Mouse (Mus musculus) urinary bladder, postnatal 10 days (tissue): ENCODE data around the gene Ccl26.

Experiments used
- DNase-seq: peaks from one replicate; pipeline ENCODE4 v3.0.0; 2022; ENCODE audit warnings: low spot score

Ccl26 gene

DNA sequence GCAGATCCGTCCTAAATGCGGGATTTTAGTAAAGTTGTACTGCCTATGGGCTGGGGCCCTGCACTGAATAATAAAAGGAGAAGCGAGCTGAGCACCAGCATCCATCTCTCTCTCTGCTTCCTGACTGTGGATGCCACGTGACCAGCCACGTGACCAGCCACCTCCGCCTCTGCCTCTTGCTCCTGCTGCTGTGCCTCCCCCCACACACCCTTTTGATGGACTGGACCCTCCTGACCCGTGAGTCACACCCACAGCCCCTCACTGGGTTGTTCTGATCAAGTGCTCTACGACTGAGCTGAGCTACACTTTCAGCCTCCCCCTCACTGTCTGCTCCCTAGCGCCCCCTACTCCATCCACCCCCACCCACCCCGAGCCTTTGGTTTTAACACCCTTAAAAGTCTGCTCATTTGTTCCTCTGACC is 25.6 kb downstream of the Ccl26 start:
- no peak for DNase-seq

DNA sequence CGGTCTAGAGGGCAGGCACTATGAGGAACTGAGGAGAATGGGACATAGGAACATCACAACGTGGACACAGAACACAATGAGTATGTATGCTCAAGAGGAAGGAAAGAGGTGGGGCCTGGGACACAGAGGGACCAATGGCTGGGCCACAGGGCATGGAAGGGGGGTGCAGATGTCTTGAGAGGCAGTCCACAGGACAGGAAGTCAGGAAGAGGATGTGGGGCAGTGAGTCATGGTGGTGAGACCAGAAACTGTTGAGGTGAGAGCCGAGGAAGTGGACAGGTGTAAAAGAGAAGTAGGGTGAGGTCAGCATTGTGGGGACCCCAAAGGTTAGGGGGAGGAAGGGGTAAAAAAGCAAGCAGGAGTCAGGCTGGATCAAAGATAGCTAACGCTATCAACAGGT is 26.0 kb downstream of the Ccl26 start:
- DNase-seq: no peak

DNA sequence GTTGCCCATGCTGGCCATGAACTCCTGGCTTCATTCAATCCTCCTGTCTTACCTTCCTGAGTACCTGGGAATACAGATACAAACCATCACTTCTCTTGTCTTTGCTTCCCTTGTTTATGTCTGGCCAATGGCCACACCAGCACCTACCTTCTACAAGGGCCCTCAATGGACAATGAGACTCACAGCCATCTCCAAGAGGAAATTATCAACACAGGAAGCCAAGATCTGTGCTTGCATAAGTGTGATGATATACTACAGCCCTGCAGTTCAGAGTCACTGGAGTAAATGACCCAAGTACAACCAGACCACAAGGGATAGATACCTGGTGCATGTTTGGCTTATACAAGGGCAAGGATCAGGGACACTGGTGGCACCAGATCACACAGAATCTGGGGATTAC is 27.5 kb downstream of the Ccl26 start:
- DNase-seq: no peak

DNA sequence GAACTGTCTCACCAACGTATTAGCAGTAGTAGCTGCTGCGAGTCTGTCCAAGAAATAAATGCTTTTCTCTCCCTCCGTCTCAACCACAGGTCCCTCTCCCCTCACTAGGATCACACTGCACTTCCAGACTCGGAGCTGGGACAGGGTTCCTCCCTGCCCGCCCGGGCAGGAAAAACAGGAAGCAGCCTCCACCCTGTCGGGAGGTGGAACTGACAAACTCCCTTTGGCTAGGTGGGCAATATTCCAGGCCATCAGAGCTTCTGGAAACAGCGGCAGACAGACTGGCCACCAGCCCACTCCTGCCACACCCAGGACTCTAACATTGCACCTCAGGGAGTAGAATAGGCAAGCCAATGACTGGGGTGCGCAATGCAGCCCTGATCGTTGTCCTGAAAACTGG is 29.9 kb downstream of the Ccl26 start:
- DNase-seq: no peak

DNA sequence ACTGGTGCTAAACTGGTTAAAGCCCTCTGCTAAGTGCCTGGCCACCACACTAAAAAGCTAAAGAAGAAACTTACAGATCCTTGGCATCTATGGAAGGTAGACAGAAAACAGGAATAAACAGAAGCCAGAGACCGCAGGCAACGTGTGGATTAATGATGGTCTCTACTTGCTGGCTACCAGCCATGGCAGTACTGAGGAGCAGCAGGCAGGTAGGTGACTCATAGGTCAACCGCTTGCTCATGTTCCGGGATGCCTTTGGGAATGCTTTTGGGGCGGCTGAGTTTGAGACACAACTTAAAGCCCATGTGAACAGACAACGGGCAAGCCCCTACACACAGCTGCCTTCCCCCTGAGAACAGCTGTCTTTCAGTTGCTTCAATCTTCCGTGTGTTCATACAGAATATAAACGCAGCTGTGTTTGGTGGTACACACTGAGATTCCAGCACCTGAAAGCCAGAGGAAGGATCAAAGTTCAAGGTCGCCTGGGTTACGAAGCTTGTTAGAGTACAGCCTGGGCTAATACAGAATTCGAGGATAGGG is 32.0 kb downstream of the Ccl26 start:
- no peak for DNase-seq

DNA sequence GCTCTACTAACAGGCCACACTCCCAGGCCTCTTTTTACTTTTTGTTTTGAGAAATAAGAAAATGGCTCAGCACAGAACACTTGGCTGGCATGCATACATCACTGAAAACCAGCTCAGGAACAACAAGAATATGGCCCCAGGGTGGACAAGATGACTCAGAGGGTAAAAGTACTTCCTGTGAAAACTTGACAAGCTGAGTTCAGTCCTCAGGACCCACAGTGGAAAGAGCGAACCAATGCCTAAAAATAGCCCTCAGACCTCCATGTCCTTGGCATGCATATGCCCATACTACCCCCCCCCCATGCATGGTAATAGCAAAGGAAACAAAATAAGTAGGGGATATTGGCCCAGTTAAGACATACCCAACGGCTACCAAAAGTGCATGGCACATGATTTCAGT is 33.4 kb downstream of the Ccl26 start:
- no peak for DNase-seq

DNA sequence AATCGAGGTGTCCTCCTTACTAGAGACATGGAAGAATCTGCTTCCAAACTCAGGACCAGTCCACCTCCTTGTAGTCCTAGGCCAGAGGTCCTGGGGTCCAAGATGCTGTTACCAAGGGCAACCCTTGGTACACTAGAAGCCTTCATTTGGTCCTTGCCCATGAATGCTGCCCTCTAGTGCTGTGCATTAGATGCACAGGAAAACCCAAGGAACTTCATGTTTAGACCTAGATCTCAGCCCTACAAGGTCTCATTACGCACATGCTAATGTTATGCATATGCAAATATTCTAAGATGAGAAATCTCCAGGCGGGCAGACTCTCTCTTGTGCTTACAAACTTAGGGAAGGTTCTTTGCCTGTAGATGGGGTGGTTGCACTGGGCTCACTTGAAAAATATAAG is 34.1 kb downstream of the Ccl26 start:
- DNase-seq: no peak

DNA sequence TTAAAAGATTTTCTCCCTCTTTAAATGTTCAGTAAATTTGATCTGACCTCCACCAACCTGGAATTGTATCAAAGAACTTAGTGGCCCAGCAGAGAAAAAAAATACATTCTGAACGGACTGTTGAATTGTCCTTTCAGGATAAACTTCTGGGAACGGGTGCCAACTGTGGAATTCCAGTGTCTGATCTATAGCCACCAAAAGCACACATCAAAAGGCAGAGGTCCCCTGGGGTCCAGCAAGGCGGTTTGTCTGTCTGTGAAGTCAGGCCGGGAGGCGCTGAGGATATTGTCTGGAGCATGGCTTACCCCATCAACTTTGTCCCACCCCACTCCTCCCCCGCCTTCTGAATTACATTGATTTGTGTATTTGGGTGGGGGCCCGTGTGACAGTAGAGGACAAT is 35.4 kb downstream of the Ccl26 start:
- no peak for DNase-seq

DNA sequence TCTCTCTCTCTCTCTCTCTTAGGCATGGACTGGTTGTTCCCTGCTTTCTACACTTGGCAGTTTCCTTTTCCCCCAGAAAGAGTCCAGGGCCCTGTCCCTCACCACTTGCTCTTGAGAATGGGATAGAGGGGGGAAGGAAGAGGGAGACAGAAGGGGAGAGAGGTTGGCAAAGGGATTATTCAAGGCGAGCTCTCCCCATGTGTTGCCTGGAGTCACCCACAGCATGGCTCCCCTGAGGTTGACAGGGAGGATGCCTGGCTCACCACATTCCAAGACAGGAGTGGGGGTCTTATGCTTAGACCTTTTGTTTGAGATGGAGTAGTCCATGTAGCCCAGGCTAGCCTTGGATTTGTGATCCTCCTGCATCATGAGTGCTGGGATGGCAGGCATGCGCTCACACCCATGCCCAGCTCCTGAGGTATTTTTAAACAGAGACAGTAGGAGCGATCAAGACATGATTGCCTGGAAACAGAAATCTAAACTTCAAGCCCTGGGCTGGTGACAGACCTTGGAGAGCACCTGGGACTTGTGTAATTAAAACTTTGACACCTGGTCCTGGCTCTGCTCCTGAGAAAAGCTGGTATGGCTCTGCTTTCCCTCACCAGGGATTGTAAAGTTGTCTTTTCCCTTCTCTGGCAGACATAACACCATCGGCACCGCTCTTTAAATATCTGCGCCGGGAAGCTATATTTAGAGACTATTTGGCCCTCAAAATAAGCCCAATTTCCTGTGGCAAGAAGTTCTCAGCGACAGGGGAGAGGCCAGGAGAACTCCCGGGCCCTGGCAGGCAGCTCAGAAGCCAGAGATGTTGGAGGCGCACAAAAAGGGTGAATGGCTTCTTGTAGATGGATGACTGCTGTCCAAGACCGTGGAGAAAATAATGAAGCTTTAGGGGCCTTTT is 38.5 kb downstream of the Ccl26 start:
- DNase-seq: no peak

DNA sequence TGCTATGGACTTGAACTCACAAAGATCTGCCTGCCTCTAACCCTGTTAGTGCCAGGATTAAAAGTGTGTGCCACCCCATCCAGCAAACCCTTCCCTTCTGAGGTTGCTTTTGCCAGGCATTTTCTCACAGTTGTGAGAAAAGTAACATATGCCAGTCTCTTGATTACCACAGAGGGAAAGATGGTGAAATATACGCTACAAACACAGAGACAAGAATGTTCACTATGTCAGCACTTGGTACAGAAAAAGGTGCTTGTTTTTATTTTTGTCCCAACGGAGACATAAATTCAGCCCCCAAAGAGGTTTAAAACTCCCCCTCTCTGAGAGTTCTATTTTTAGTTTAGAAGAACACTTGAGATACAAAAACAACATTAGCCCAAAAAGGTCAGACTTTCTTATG is 39.3 kb downstream of the Ccl26 start:
- DNase-seq: no peak

DNA sequence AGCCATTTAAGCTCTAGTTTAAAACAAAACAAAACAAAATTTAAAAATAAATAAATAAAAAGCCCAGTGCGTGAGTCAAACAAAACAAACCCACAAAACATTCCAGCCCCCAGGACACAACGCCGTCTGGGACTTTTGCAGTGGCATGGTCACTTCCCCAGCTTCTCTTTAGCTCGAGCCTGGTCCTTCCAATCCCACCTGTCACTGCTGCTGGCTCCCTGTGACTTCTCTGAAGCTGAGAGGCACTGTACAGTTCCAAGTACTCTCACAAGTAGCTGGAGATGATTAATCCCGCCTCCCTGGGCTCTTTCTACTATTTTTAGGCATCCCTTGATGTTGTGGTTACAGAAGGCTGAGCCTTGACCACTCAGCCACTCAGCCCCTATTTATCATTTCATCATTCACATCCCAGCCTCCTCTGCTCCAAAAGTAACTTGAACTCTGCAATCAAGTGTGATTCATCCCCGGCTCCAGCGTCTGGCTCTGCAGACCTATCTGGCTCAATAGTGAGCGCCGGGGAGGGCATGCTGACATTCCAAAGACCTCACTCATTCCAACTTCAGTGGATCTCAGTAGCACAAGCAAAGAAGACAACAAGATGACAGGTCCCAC is 41.2 kb downstream of the Ccl26 start:
- no peak for DNase-seq

DNA sequence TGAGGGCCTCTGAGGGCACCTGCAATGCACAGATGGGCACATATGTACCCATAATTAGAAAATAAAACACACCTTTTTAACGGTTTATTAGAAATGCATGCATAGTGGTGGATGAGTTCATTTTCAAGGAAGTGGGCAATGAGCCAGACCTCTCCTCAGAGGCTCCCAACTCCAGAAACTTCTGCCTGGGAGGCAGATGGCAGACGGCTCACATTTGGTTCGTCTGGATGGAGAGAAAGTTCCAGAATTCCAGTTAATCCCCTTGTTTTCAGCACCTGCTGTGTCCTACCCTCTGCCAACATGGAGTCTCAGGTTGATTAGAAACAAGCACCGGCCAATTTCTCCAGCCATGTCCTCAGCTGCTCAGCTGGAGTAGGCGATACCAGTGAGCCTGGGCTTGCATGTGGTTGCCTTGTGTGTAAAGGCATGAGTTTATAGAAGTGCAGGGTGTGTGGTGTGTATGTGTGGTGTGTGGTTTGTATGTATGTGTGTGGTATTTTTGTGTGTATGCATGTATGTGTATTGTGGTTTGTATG is 46.0 kb downstream of the Ccl26 start:
- DNase-seq: no peak

DNA sequence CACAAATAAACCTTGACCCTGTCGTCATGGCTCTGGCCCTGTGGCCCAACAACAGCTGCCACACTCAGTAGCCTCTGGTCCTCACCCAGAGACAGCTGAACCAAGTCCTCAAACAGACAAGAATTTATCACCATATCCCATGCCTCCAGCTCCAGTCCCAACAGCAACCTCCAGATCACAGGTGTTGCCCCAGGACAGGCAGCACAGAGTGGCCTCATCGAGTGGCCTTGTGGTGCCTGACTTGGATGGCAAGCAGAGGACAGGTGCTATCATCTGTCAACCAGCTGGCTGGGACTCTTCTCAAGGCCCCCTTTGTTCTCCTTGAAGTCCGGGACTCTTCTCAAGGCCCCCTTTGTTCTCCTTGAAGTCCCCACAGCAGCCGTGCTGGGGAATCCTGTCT is 50.2 kb downstream of the Ccl26 start:
- no peak for DNase-seq

DNA sequence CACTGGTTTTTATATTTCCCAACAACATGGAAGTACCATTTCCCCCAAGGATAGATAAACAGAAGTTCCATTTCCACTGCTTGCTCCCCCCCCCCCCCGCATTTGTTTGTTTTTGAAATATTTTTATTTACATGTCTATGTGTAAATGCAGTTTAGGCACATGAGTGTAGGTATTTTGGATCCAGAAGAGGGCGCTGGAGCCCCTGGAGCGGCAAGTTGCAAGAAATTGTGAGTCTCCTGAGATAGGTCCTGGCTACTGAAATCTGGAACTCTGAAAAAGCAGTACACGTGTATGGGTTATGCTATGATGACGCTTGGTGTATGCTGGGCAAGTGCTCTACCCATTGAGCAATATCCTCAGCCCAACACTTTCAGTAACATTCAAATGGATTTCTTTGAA is 52.3 kb downstream of the Ccl26 start:
- no peak for DNase-seq
